Mouse (Mus musculus) embryonic facial prominence, embryonic 11.5 days (tissue): Measurements from ENCODE around the gene Sox6. TPM values are rescaled to one million over a fixed set of nuclear protein-coding genes. Genes with fewer than 3 reads are reported as not detected.

Source experiments
- ATAC-seq: fragments of 200-750 bp; cut with Nextera tagmentation; replicated peaks from 2 replicates; pipeline ENCODE4 v1.8.0; 2017; ENCODE audit warnings: low read depth; ENCODE audit not compliant: insufficient number of reproducible peaks, low FRiP score, low TSS enrichment
- DNase-seq: peaks from one replicate; pipeline ENCODE4 v3.0.0-alpha.2; 2015; ENCODE audit warnings: low spot score
- H3K27ac ChIP-seq: fragments of 300-500 bp; sonication (generic); replicated peaks from 2 replicates; pipeline ENCODE4 v1.5.1; 2014; ENCODE audit warnings: mild to moderate bottlenecking, low read depth, low read length, control low read depth
- H3K27me3 ChIP-seq: fragments of 300-500 bp; sonication (generic); 2 replicates; pipeline ENCODE4 v1.6.1; 2014; ENCODE audit warnings: mild to moderate bottlenecking, low read length, moderate library complexity, mixed read lengths; ENCODE audit not compliant: control insufficient read depth, insufficient read depth
- H3K36me3 ChIP-seq: fragments of 300-500 bp; sonication (generic); replicated peaks from 2 replicates; pipeline ENCODE4 v1.6.1; 2014; ENCODE audit warnings: low read depth, mild to moderate bottlenecking, low read length, moderate library complexity, mixed read lengths; ENCODE audit not compliant: control insufficient read depth, insufficient read depth
- H3K4me1 ChIP-seq: fragments of 300-500 bp; sonication (generic); 2 replicates; pipeline ENCODE4 v1.6.1; 2014; ENCODE audit warnings: low read length, mixed read lengths; ENCODE audit not compliant: control insufficient read depth, insufficient read depth
- H3K4me2 ChIP-seq: fragments of 300-500 bp; sonication (generic); 2 replicates; pipeline ENCODE4 v1.6.1; 2014; ENCODE audit warnings: low read depth, mild to moderate bottlenecking, control low read depth, low read length, moderate library complexity
- H3K4me3 ChIP-seq: fragments of 300-500 bp; sonication (generic); 2 replicates; pipeline ENCODE4 v1.5.1; 2014; ENCODE audit warnings: low read depth, low read length, control low read depth
- H3K9ac ChIP-seq: fragments of 300-500 bp; sonication (generic); replicated peaks from 2 replicates; pipeline ENCODE4 v1.6.1; 2014; ENCODE audit warnings: mild to moderate bottlenecking, control low read depth, low read length
- H3K9me3 ChIP-seq: fragments of 300-500 bp; sonication (generic); replicated peaks from 2 replicates; pipeline ENCODE4 v1.6.1; 2016; ENCODE audit warnings: mild to moderate bottlenecking, low read length, inconsistent platforms, mixed read lengths; ENCODE audit not compliant: control insufficient read depth
- WGBS: fragments of 180-500 bp; shearing (Covaris S2); extraction: QIAGEN DNeasy Blood & Tissue Kit; methylation state at CpG from one replicate; pipeline ENCODE4 v1.1.7; 2014; 5-methylcytosine and 5-hydroxymethylcytosine counted together
- polyA plus RNA-seq: library from polyadenylated mRNA; unstranded; fragments of >200 nt; fragmentation: Nextera tagmentation; extraction: Ambion mirVana; gene quantifications from 2 replicates; pipeline ENCODE4 v1.2.1, GENCODE M21; 2014

The Sox6 gene
- polyA plus RNA-seq, 1 experiment from 2014 or later: 29.2 TPM

GRCm38 (mm10) chr7:115967186-115967585 is 71.4 kb downstream of the Sox6 start:
- no peak overlapping the region for H3K4me2 ChIP-seq
- ATAC-seq (no peak), DNase-seq (no peak)
- H3K27me3 ChIP-seq: no peaks in the 10 kb centered on the region
- 93% methylated on average over 4 of the region's 4 CpGs for WGBS
- H3K36me3 ChIP-seq: no peaks in the 10 kb centered on the region
- H3K4me1 ChIP-seq: no peaks in the 10 kb centered on the region
- H3K4me3 ChIP-seq: no peak overlapping the region
- no peak overlapping the region for H3K27ac ChIP-seq
- H3K9ac ChIP-seq: no peak overlapping the region
- H3K9me3 ChIP-seq: no peaks in the 10 kb centered on the region

GRCm38 (mm10) chr7:115966181-115966580 is 72.4 kb downstream of the Sox6 start:
- no peak overlapping the region for H3K4me3 ChIP-seq
- DNase-seq: no peak
- WGBS: 62% methylated on average over 4 of the region's 4 CpGs
- no peak overlapping the region for H3K9ac ChIP-seq
- no peaks in the 10 kb centered on the region for H3K36me3 ChIP-seq
- H3K9me3 ChIP-seq: no peaks in the 10 kb centered on the region
- H3K4me2 ChIP-seq: no peak overlapping the region
- ATAC-seq: no peak
- no peaks in the 10 kb centered on the region for H3K27me3 ChIP-seq
- no peak overlapping the region for H3K27ac ChIP-seq
- no peaks in the 10 kb centered on the region for H3K4me1 ChIP-seq

- no peaks in the 10 kb centered on the region for H3K36me3 ChIP-seq
- no peak overlapping the region for H3K27ac ChIP-seq
- no peaks in the 10 kb centered on the region for H3K9me3 ChIP-seq
- H3K4me3 ChIP-seq: no peak overlapping the region
- H3K4me1 ChIP-seq: no peaks in the 10 kb centered on the region
- DNase-seq (no peak), ATAC-seq (no peak)
- 81% methylated on average over 3 of the region's 3 CpGs for whole genome bisulfite sequencing
- H3K4me2 ChIP-seq: no peak overlapping the region
- H3K9ac ChIP-seq: no peak overlapping the region
- no peaks in the 10 kb centered on the region for H3K27me3 ChIP-seq
These were observed 85.5 kb downstream of the Sox6 start for GRCm38 (mm10) chr7:115953046-115953445.

GRCm38 (mm10) chr7:115952235-115952634 is 86.4 kb downstream of the Sox6 start:
- no peak overlapping the region for H3K27ac ChIP-seq
- H3K4me2 ChIP-seq: no peak overlapping the region
- H3K4me3 ChIP-seq: no peak overlapping the region
- H3K9me3 ChIP-seq: no peaks in the 10 kb centered on the region
- H3K4me1 ChIP-seq: no peaks in the 10 kb centered on the region
- H3K27me3 ChIP-seq: no peaks in the 10 kb centered on the region
- ATAC-seq (no peak), DNase-seq (no peak)
- 58% methylated on average over 3 of the region's 3 CpGs for WGBS
- no peak overlapping the region for H3K9ac ChIP-seq
- H3K36me3 ChIP-seq: no peaks in the 10 kb centered on the region

GRCm38 (mm10) chr7:115951689-115952088 is 86.9 kb downstream of the Sox6 start:
- no peaks in the 10 kb centered on the region for H3K27me3 ChIP-seq
- ATAC-seq: no peak
- H3K4me2 ChIP-seq: no peak overlapping the region
- H3K9me3 ChIP-seq: no peaks in the 10 kb centered on the region
- 80% methylated on average over 4 of the region's 4 CpGs for WGBS
- no peaks in the 10 kb centered on the region for H3K36me3 ChIP-seq
- H3K4me1 ChIP-seq: no peaks in the 10 kb centered on the region
- H3K9ac ChIP-seq: no peak overlapping the region
- H3K27ac ChIP-seq: no peak overlapping the region
- no peak for DNase-seq
- H3K4me3 ChIP-seq: no peak overlapping the region

GRCm38 (mm10) chr7:115947916-115948315 is 90.7 kb downstream of the Sox6 start:
- no peaks in the 10 kb centered on the region for H3K4me1 ChIP-seq
- H3K9me3 ChIP-seq: no peaks in the 10 kb centered on the region
- ATAC-seq: no peak
- no peak overlapping the region for H3K9ac ChIP-seq
- no peaks in the 10 kb centered on the region for H3K27me3 ChIP-seq
- no peak for DNase-seq
- 78% methylated on average over 2 of the region's 2 CpGs for WGBS
- no peaks in the 10 kb centered on the region for H3K36me3 ChIP-seq
- H3K4me2 ChIP-seq: no peak overlapping the region
- no peak overlapping the region for H3K27ac ChIP-seq
- H3K4me3 ChIP-seq: no peak overlapping the region

GRCm38 (mm10) chr7:115946559-115946958 is 92.0 kb downstream of the Sox6 start:
- Histone ChIP-seq H3K27me3 (no peaks in the 10 kb centered on the region), H3K4me3 (no peak overlapping the region), H3K27ac (no peak overlapping the region), H3K36me3 (no peaks in the 10 kb centered on the region), H3K9ac (no peak overlapping the region), H3K4me1 (no peaks in the 10 kb centered on the region), H3K9me3 (no peaks in the 10 kb centered on the region), H3K4me2 (no peak overlapping the region)
- ATAC-seq: no peak
- DNase-seq: no peak
- WGBS: 90% methylated on average over 12 of the region's 12 CpGs

GRCm38 (mm10) chr7:115945516-115945915 is 93.1 kb downstream of the Sox6 start:
- no peak for ATAC-seq

More at GRCm38 (mm10) chr7:115945516-115945915, 93.1 kb downstream of the Sox6 start:
- DNase-seq: no peak
- Histone ChIP-seq H3K4me3 (no peak overlapping the region), H3K27me3 (no peaks in the 10 kb centered on the region), H3K9me3 (no peaks in the 10 kb centered on the region), H3K36me3 (no peaks in the 10 kb centered on the region), H3K9ac (no peak overlapping the region), H3K27ac (no peak overlapping the region), H3K4me2 (no peak overlapping the region), H3K4me1 (no peaks in the 10 kb centered on the region)
- 82% methylated on average over 4 of the region's 4 CpGs for WGBS
